In genomic region chr11:29373396-29374273, GRCm38 (mm10) we compare ENCODE assay signal across 7 mouse cellular contexts. TPM values are rescaled to one million over a fixed set of nuclear protein-coding genes. Genes with fewer than 3 reads are reported as not detected.
A peak's percentile ranks its signal among the peaks of the same experiment; 100 is the strongest.
DNase-seq lines count a peak whose midpoint lies in the region; ATAC-seq lines count a peak whose summit lies in the region.

TSS of gene Ccdc88a (plus strand) at chr11:29373658.

- peak; percentile 94 for DNase-seq in adrenal gland, adult 8-10 months
- peak; percentile 99 for DNase-seq in embryo, embryonic 9.5 days (ENCODE audit: extremely low spot score)
- DNase-seq in gastrocnemius, postnatal 4 days (ENCODE audit: low spot score in 2 of 2): peak; percentile 96 to 97
- DNase-seq in left cerebral cortex, postnatal 36 days (ENCODE audit: low spot score in 2 of 2): peak; percentile 98 to 99
- DNase-seq in midbrain, embryonic 11.5 days (ENCODE audit: low spot score, missing footprints): peak; percentile 100
- peak; percentile 89 for DNase-seq in skeletal muscle tissue, adult 2 months (ENCODE audit: low read depth, low spot score)

- H3K36me3 ChIP-seq in intestine, embryonic 16.5 days (ENCODE audit: control insufficient read depth, insufficient read depth, low read length): no peaks in the 10 kb centered on the region
- no peaks in the 10 kb centered on the region for H3K36me3 ChIP-seq in midbrain, embryonic 11.5 days (ENCODE audit: control insufficient read depth, insufficient read depth, low read length)

- intact Hi-C loops in left cerebral cortex, postnatal 36 days (cut with DNase I): loop anchor here (5.0 to 10.0 kb wide), 2 partner anchors 96 to 321 kb away; partner anchors contain the start of gene Rtn4

- peaks cover 5% of the 10 kb centered on the region; the same call in 1 of the 2 replicates for H3K4me1 ChIP-seq in intestine, embryonic 16.5 days (ENCODE audit: control insufficient read depth, insufficient read depth, low read length)
- H3K4me1 ChIP-seq in midbrain, embryonic 11.5 days (ENCODE audit: control insufficient read depth, insufficient read depth, low read length): peaks cover 6% of the 10 kb centered on the region

- peak within 1 kb of the TSS; percentile 95 for H3K4me3 ChIP-seq in intestine, embryonic 16.5 days (ENCODE audit: low read length)
- peak within 1 kb of the TSS; percentile 90 for H3K4me3 ChIP-seq in midbrain, embryonic 11.5 days (ENCODE audit: low read depth, low read length)

- H3K27me3 ChIP-seq in intestine, embryonic 16.5 days (replicated peaks; ENCODE audit: control insufficient read depth, insufficient read depth, low read length): no peaks in the 10 kb centered on the region
- no peaks in the 10 kb centered on the region for H3K27me3 ChIP-seq in midbrain, embryonic 11.5 days (ENCODE audit: control insufficient read depth, insufficient read depth, low read length)

- H3K27ac ChIP-seq in intestine, embryonic 16.5 days (ENCODE audit: low read length): peak within 1 kb of the TSS; percentile 94
- peak within 1 kb of the TSS; percentile 97 for H3K27ac ChIP-seq in midbrain, embryonic 11.5 days (ENCODE audit: low read depth, low read length)

- H3K9me3 ChIP-seq in intestine, embryonic 16.5 days (ENCODE audit: control insufficient read depth, low read length): no peaks in the 10 kb centered on the region
- H3K9me3 ChIP-seq in midbrain, embryonic 11.5 days (ENCODE audit: control insufficient read depth, low read length): no peaks in the 10 kb centered on the region

- peak within 1 kb of the TSS; percentile 80 for H3K4me2 ChIP-seq in intestine, embryonic 16.5 days (ENCODE audit: low read depth, low read length)
- peak within 1 kb of the TSS; percentile 60 for H3K4me2 ChIP-seq in midbrain, embryonic 11.5 days

- H3K9ac ChIP-seq in intestine, embryonic 16.5 days (ENCODE audit: low read depth, low read length): peak within 1 kb of the TSS; percentile 92
- H3K9ac ChIP-seq in midbrain, embryonic 11.5 days (ENCODE audit: low read length): peak within 1 kb of the TSS; percentile 98

- under 1% methylated on average over 80 of the region's 107 CpGs for WGBS in intestine, embryonic 16.5 days
- under 1% methylated on average over 98 of the region's 107 CpGs for WGBS in midbrain, embryonic 11.5 days

- ATAC-seq in intestine, embryonic 16.5 days: peak; percentile 97
- peak; percentile 97 for ATAC-seq in midbrain, embryonic 11.5 days (ENCODE audit: low FRiP score)

RNA-seq across cellular contexts. Expression of gene Ccdc88a, which starts in this region (rescaled TPM):
- 10 to 100 TPM; 10.8 to 17.4 (median 13.8) TPM for total RNA-seq in adrenal gland, adult 8-10 months (2022)
- 10 to 100 TPM; 24.4 to 26.9 TPM for total RNA-seq in gastrocnemius, postnatal 4 days (2021)
- polyA plus RNA-seq in intestine, embryonic 16.5 days (2015; fragmentation: Nextera tagmentation; extraction: Ambion mirVana): 10.7 and 12.2 TPM in 2 replicates
- 10 to 100 TPM; 54.0 to 69.9 TPM for total RNA-seq in left cerebral cortex, postnatal 36 days (2021)
- polyA plus RNA-seq in midbrain, embryonic 11.5 days (2014; fragmentation: Nextera tagmentation; extraction: Ambion mirVana): 52.8 and 52.9 TPM in 2 replicates

Comparison
In these comparisons a context has a peak if more than half of its experiments do, and no peak if none do; other contexts are left out.
1. Peak in every context shown above with its lines: DNase-seq, ATAC-seq, H3K4me3 ChIP-seq and H3K27ac ChIP-seq.